Mouse (Mus musculus): ENCODE results near the gene Zfp771. TPM values are rescaled to one million over a fixed set of nuclear protein-coding genes. Genes with fewer than 3 reads are reported as not detected.
A peak's percentile ranks its signal among the peaks of the same experiment; 100 is the strongest.

The Zfp771 gene
- polyA plus RNA-seq, 1 experiment from 2014 or later: 44.6 TPM

- H3K9me3 ChIP-seq: 0 out of 2 replicates have a peak, but pooled peaks cover 3% of the 10 kb centered on the region
- peaks cover 19% of the 10 kb centered on the region for H3K4me1 ChIP-seq
- 0 out of 2 replicates have a peak, but pooled peaks cover 5% of the 10 kb centered on the region for H3K36me3 ChIP-seq
- H3K27ac ChIP-seq: no peak overlapping the region
- 90% methylated on average over 3 of the region's 3 CpGs for WGBS
- H3K4me3 ChIP-seq: no peak overlapping the region
- H3K27me3 ChIP-seq (ENCODE audit: insufficient read depth, poor library complexity, severe bottlenecking): no peaks in the 10 kb centered on the region
- DNase-seq (ENCODE audit: low spot score): no peak
Observed at GRCm38 (mm10) chr7:127263526-127263925, 19.5 kb downstream of the Zfp771 start.

- H3K9me3 ChIP-seq: 0 out of 2 replicates have a peak, but pooled peaks cover 3% of the 10 kb centered on the region
- peaks cover 16% of the 10 kb centered on the region for H3K4me1 ChIP-seq
- H3K36me3 ChIP-seq: peaks cover 27% of the 10 kb centered on the region
- no peak overlapping the region for H3K4me3 ChIP-seq
- no peak for DNase-seq (ENCODE audit: low spot score)
- H3K27me3 ChIP-seq (ENCODE audit: insufficient read depth, poor library complexity, severe bottlenecking): no peaks in the 10 kb centered on the region
- H3K27ac ChIP-seq: no peak overlapping the region
- WGBS: 87% methylated on average over 2 of the region's 2 CpGs
Observed at GRCm38 (mm10) chr7:127270256-127270655, 26.2 kb downstream of the Zfp771 start.

GRCm38 (mm10) chr7:127270666-127271065 lies 26.6 kb downstream of the Zfp771 start:
- 0 out of 2 replicates have a peak, but pooled peaks cover 3% of the 10 kb centered on the region for H3K9me3 ChIP-seq
- no peak overlapping the region for H3K4me3 ChIP-seq
- 87% methylated on average over 5 of the region's 5 CpGs for WGBS
- no peaks in the 10 kb centered on the region for H3K27me3 ChIP-seq (ENCODE audit: insufficient read depth, poor library complexity, severe bottlenecking)
- H3K4me1 ChIP-seq: peaks cover 16% of the 10 kb centered on the region
- DNase-seq (ENCODE audit: low spot score): no peak
- H3K36me3 ChIP-seq: peaks cover 27% of the 10 kb centered on the region
- no peak overlapping the region for H3K27ac ChIP-seq

GRCm38 (mm10) chr7:127271093-127271492 lies 27.0 kb downstream of the Zfp771 start:
- DNase-seq (ENCODE audit: low spot score): no peak
- H3K9me3 ChIP-seq: 0 out of 2 replicates have a peak, but pooled peaks cover 3% of the 10 kb centered on the region
- H3K4me3 ChIP-seq: no peak overlapping the region
- peaks cover 27% of the 10 kb centered on the region for H3K36me3 ChIP-seq
- 91% methylated on average over 4 of the region's 4 CpGs for WGBS
- H3K27ac ChIP-seq: no peak overlapping the region
- H3K27me3 ChIP-seq (ENCODE audit: insufficient read depth, poor library complexity, severe bottlenecking): no peaks in the 10 kb centered on the region
- H3K4me1 ChIP-seq: peaks cover 16% of the 10 kb centered on the region

GRCm38 (mm10) chr7:127272566-127272965 lies 28.5 kb downstream of the Zfp771 start:
- no peak overlapping the region for H3K27ac ChIP-seq
- WGBS: 94% methylated on average over 15 of the region's 15 CpGs
- peaks cover 27% of the 10 kb centered on the region for H3K36me3 ChIP-seq
- peak overlapping the region; percentile 89 for H3K4me3 ChIP-seq
- no peak for DNase-seq (ENCODE audit: low spot score)
- H3K27me3 ChIP-seq (ENCODE audit: insufficient read depth, poor library complexity, severe bottlenecking): no peaks in the 10 kb centered on the region
- 0 out of 2 replicates have a peak, but pooled peaks cover 3% of the 10 kb centered on the region for H3K9me3 ChIP-seq
- H3K4me1 ChIP-seq: peaks cover 16% of the 10 kb centered on the region

- H3K4me3 ChIP-seq: peak overlapping the region; percentile 89
- 13% methylated on average over 50 of the region's 50 CpGs for WGBS
- H3K27ac ChIP-seq: peak overlapping the region; percentile 96
- H3K4me1 ChIP-seq: peaks cover 19% of the 10 kb centered on the region
- DNase-seq (ENCODE audit: low spot score): peak; percentile 83
- no peaks in the 10 kb centered on the region for H3K27me3 ChIP-seq (ENCODE audit: insufficient read depth, poor library complexity, severe bottlenecking)
- H3K9me3 ChIP-seq: 0 out of 2 replicates have a peak, but pooled peaks cover 3% of the 10 kb centered on the region
- H3K36me3 ChIP-seq: peaks cover 25% of the 10 kb centered on the region
Observed at GRCm38 (mm10) chr7:127273118-127273923, 29.2 kb downstream of the Zfp771 start.

GRCm38 (mm10) chr7:127273925-127274789 lies 30.1 kb downstream of the Zfp771 start, which contains the start of gene Sephs2:
Gene Sephs2, minus strand, starts transcription at chr7:127274055.
- H3K9me3 ChIP-seq: no peaks in the 10 kb centered on the region

GRCm38 (mm10) chr7:127276519-127276961 lies 32.5 kb downstream of the Zfp771 start:
- Histone ChIP-seq H3K4me1 (peaks cover 35% of the 10 kb centered on the region), H3K4me3 (no peak overlapping the region), H3K27me3 (ENCODE audit: insufficient read depth, poor library complexity, severe bottlenecking) (no peaks in the 10 kb centered on the region), H3K9me3 (no peaks in the 10 kb centered on the region), H3K36me3 (peaks cover 7% of the 10 kb centered on the region), H3K27ac (no peak overlapping the region)
- no peak for DNase-seq (ENCODE audit: low spot score)
- WGBS: 71% methylated on average over 5 of the region's 5 CpGs

More at GRCm38 (mm10) chr7:127273925-127274789, 30.1 kb downstream of the Zfp771 start, which contains the start of gene Sephs2:
- Histone ChIP-seq H3K36me3 (peaks cover 21% of the 10 kb centered on the region), H3K4me3 (peak within 1 kb of the TSS; percentile 89), H3K4me1 (peaks cover 25% of the 10 kb centered on the region), H3K27ac (peak within 1 kb of the TSS; percentile 96), H3K27me3 (ENCODE audit: insufficient read depth, poor library complexity, severe bottlenecking) (no peaks in the 10 kb centered on the region)
- peak; percentile 96 for DNase-seq (ENCODE audit: low spot score)
- WGBS: 3% methylated on average over 39 of the region's 39 CpGs

GRCm38 (mm10) chr7:127278311-127278710 lies 34.2 kb downstream of the Zfp771 start:
- Histone ChIP-seq H3K9me3 (no peaks in the 10 kb centered on the region), H3K4me3 (no peak overlapping the region), H3K4me1 (peaks cover 23% of the 10 kb centered on the region), H3K27me3 (ENCODE audit: insufficient read depth, poor library complexity, severe bottlenecking) (no peaks in the 10 kb centered on the region), H3K27ac (peak overlapping the region; percentile 31; the same call in 1 of the 2 replicates), H3K36me3 (no peaks in the 10 kb centered on the region)
- 24% methylated on average over 8 of the region's 8 CpGs for WGBS
- DNase-seq (ENCODE audit: low spot score): no peak

- WGBS: 55% methylated on average over 3 of the region's 3 CpGs
Observed at GRCm38 (mm10) chr7:127280092-127280491, 36.0 kb downstream of the Zfp771 start.

GRCm38 (mm10) chr7:127281114-127281513 lies 37.0 kb downstream of the Zfp771 start:
- Histone ChIP-seq H3K27ac (no peak overlapping the region), H3K27me3 (ENCODE audit: insufficient read depth, poor library complexity, severe bottlenecking) (no peaks in the 10 kb centered on the region), H3K4me1 (peaks cover 21% of the 10 kb centered on the region), H3K36me3 (no peaks in the 10 kb centered on the region), H3K4me3 (no peak overlapping the region), H3K9me3 (no peaks in the 10 kb centered on the region)
- WGBS: 49% methylated on average over 4 of the region's 4 CpGs
- DNase-seq (ENCODE audit: low spot score): no peak

More at GRCm38 (mm10) chr7:127280092-127280491, 36.0 kb downstream of the Zfp771 start:
- H3K4me3 ChIP-seq: no peak overlapping the region
- H3K27me3 ChIP-seq (ENCODE audit: insufficient read depth, poor library complexity, severe bottlenecking): no peaks in the 10 kb centered on the region
- no peak overlapping the region for H3K27ac ChIP-seq
- H3K4me1 ChIP-seq: peaks cover 19% of the 10 kb centered on the region
- no peaks in the 10 kb centered on the region for H3K9me3 ChIP-seq
- DNase-seq (ENCODE audit: low spot score): no peak
- H3K36me3 ChIP-seq: no peaks in the 10 kb centered on the region

GRCm38 (mm10) chr7:127282190-127282589 lies 38.1 kb downstream of the Zfp771 start:
- H3K36me3 ChIP-seq: no peaks in the 10 kb centered on the region
- no peak overlapping the region for H3K27ac ChIP-seq
- no peak for DNase-seq (ENCODE audit: low spot score)
- WGBS: 77% methylated on average over 2 of the region's 2 CpGs
- H3K4me3 ChIP-seq: no peak overlapping the region
- H3K4me1 ChIP-seq: peaks cover 21% of the 10 kb centered on the region
- no peaks in the 10 kb centered on the region for H3K27me3 ChIP-seq (ENCODE audit: insufficient read depth, poor library complexity, severe bottlenecking)
- 0 out of 2 replicates have a peak, but pooled peaks cover 3% of the 10 kb centered on the region for H3K9me3 ChIP-seq
